Mouse (Mus musculus): ENCODE measurements around the gene Fam184b.

GRCm38 (mm10) chr5:45689152-45689551, 49.7 kb upstream of the Fam184b start:
- TF ChIP-seq POLR2A (IDR thresholded peaks at IDR 0.05; ENCODE audit: insufficient read depth, low read depth, low read length) = no peak
- no peak for TF ChIP-seq CTCF (IDR thresholded peaks at IDR 0.05; ENCODE audit: insufficient read depth, low read depth, low read length)
